Mouse (Mus musculus) forebrain, embryonic 15.5 days (tissue): ENCODE measurements around the gene Kcnk6. TPM values are rescaled to one million over a fixed set of nuclear protein-coding genes. Genes with fewer than 3 reads are reported as not detected.

ENCODE experiments used
- ATAC-seq: fragments of 200-750 bp; cut with Nextera tagmentation; replicated peaks from 2 replicates; pipeline ENCODE4 v1.8.0; 2017; ENCODE audit warnings: mild to moderate bottlenecking, moderate TSS enrichment, moderate library complexity
- H3K27ac ChIP-seq: fragments of 300-500 bp; sonication (generic); replicated peaks from 2 replicates; pipeline ENCODE4 v1.5.1; 2015; ENCODE audit warnings: mild to moderate bottlenecking, inconsistent platforms
- H3K27me3 ChIP-seq: fragments of 300-500 bp; sonication (generic); 2 replicates; pipeline ENCODE4 v1.6.1; 2015; ENCODE audit warnings: inconsistent platforms
- H3K36me3 ChIP-seq: fragments of 300-500 bp; sonication (generic); 2 replicates; pipeline ENCODE4 v1.6.1; 2015; ENCODE audit warnings: mild to moderate bottlenecking, inconsistent platforms
- H3K4me1 ChIP-seq: fragments of 300-500 bp; sonication (generic); 2 replicates; pipeline ENCODE4 v1.6.1; 2015; ENCODE audit warnings: inconsistent platforms
- H3K4me2 ChIP-seq: fragments of 300-500 bp; sonication (generic); replicated peaks from 2 replicates; pipeline ENCODE4 v1.6.1; 2015; ENCODE audit warnings: mild to moderate bottlenecking, inconsistent platforms
- H3K4me3 ChIP-seq: fragments of 300-500 bp; sonication (generic); 2 replicates; pipeline ENCODE4 v1.5.1; 2015; ENCODE audit warnings: mild to moderate bottlenecking, inconsistent platforms
- H3K9ac ChIP-seq: fragments of 300-500 bp; sonication (generic); replicated peaks from 2 replicates; pipeline ENCODE4 v1.6.1; 2015; ENCODE audit warnings: mild to moderate bottlenecking, inconsistent platforms
- H3K9me3 ChIP-seq: fragments of 300-500 bp; sonication (generic); 2 replicates; pipeline ENCODE4 v1.6.1; 2016; ENCODE audit warnings: inconsistent platforms
- WGBS: fragments of 180-500 bp; shearing (Covaris S2); methylation state at CpG from one replicate; pipeline ENCODE4 v1.1.7; 2015; ENCODE audit warnings: mixed read lengths; 5-methylcytosine and 5-hydroxymethylcytosine counted together
- polyA plus RNA-seq: library from polyadenylated mRNA; unstranded; fragments of >200 nt; fragmentation: Nextera tagmentation; extraction: Ambion mirVana; gene quantifications from 2 replicates; pipeline ENCODE4 v1.2.1, GENCODE M21; 2015

The Kcnk6 gene
- polyA plus RNA-seq, 1 experiment from 2014 or later = 0.28 TPM

GRCm38 (mm10) chr7:29180077-29180853, 52.0 kb downstream of the Kcnk6 start, which contains the start of gene Psmd8:
Gene Psmd8, minus strand, starts transcription at chr7:29180701.
- Histone ChIP-seq H3K27me3 (no peaks in the 10 kb centered on the region), H3K4me1 (peaks cover 19% of the 10 kb centered on the region), H3K4me2 (peak within 1 kb of the TSS; percentile 68), H3K36me3 (peaks cover 14% of the 10 kb centered on the region), H3K9ac (peak within 1 kb of the TSS; percentile 66), H3K27ac (peak within 1 kb of the TSS; percentile 57), H3K4me3 (peak within 1 kb of the TSS; percentile 56), H3K9me3 (no peaks in the 10 kb centered on the region)
- ATAC-seq = peak; percentile 95
- under 1% methylated on average over 62 of the region's 62 CpGs for WGBS

GRCm38 (mm10) chr7:29179323-29179722, 53.0 kb downstream of the Kcnk6 start:
- H3K4me2 ChIP-seq = peak overlapping the region; percentile 68
- ATAC-seq = no peak
- H3K27me3 ChIP-seq = peaks cover under 1% of the 10 kb centered on the region; the same call in 1 of the 2 replicates
- no peaks in the 10 kb centered on the region for H3K9me3 ChIP-seq
- H3K9ac ChIP-seq = peak overlapping the region; percentile 66
- H3K36me3 ChIP-seq = peaks cover 23% of the 10 kb centered on the region
- no peak overlapping the region for H3K27ac ChIP-seq
- WGBS = 50% methylated on average over 7 of the region's 7 CpGs
- H3K4me3 ChIP-seq = peak overlapping the region; percentile 56
- H3K4me1 ChIP-seq = peaks cover 19% of the 10 kb centered on the region

- Histone ChIP-seq H3K4me3 (no peak overlapping the region), H3K36me3 (peaks cover 35% of the 10 kb centered on the region), H3K9ac (no peak overlapping the region), H3K4me2 (no peak overlapping the region), H3K4me1 (peaks cover 19% of the 10 kb centered on the region), H3K27ac (no peak overlapping the region), H3K9me3 (no peaks in the 10 kb centered on the region), H3K27me3 (peaks cover 12% of the 10 kb centered on the region)
- WGBS = 82% methylated on average over 4 of the region's 4 CpGs
- ATAC-seq = no peak
Observed at GRCm38 (mm10) chr7:29178106-29178505, 54.2 kb downstream of the Kcnk6 start.

GRCm38 (mm10) chr7:29172390-29173016, 59.8 kb downstream of the Kcnk6 start:
- WGBS = 33% methylated on average over 32 of the region's 32 CpGs

More at GRCm38 (mm10) chr7:29172390-29173016, 59.8 kb downstream of the Kcnk6 start:
- peaks cover 40% of the 10 kb centered on the region for H3K4me1 ChIP-seq
- no peak for ATAC-seq
- H3K36me3 ChIP-seq = peaks cover 39% of the 10 kb centered on the region
- no peak overlapping the region for H3K4me2 ChIP-seq
- H3K9ac ChIP-seq = no peak overlapping the region
- H3K27me3 ChIP-seq = peaks cover 37% of the 10 kb centered on the region
- no peaks in the 10 kb centered on the region for H3K9me3 ChIP-seq
- H3K27ac ChIP-seq = no peak overlapping the region
- no peak overlapping the region for H3K4me3 ChIP-seq

Other genes with a start within 250 kb of the Kcnk6 start
- gene Ryr1, start 107.3 kb downstream of the Kcnk6 start, polyA plus RNA-seq = 13.3 and 15.6 TPM in 2 replicates
- gene Rasgrp4, start 97.7 kb downstream of the Kcnk6 start, polyA plus RNA-seq = 0.57 and 0.69 TPM in 2 replicates
- gene Fam98c, start 76.3 kb downstream of the Kcnk6 start, polyA plus RNA-seq = 20.5 and 21.3 TPM in 2 replicates
- 0.18 TPM in 2 replicates for gene Ggn, start 62.3 kb downstream of the Kcnk6 start, polyA plus RNA-seq
- gene Spred3, start 62.1 kb downstream of the Kcnk6 start, polyA plus RNA-seq = 6.4 TPM in 2 replicates
- gene Psmd8, start 51.8 kb downstream of the Kcnk6 start, polyA plus RNA-seq = 269 and 274 TPM in 2 replicates
- 1.8 and 2.1 TPM in 2 replicates for gene Catsperg1, start 18.5 kb downstream of the Kcnk6 start, polyA plus RNA-seq
- gene Yif1b, start 5.8 kb upstream of the Kcnk6 start, polyA plus RNA-seq = 76.2 and 78.7 TPM in 2 replicates
- gene 2200002D01Rik, start 16.0 kb upstream of the Kcnk6 start, polyA plus RNA-seq = 0.95 TPM in 1 of 2 replicates, not detected in the other
- 43.8 and 48.8 TPM in 2 replicates for gene Spint2, start 49.4 kb upstream of the Kcnk6 start, polyA plus RNA-seq
- 6.5 and 8.7 TPM in 2 replicates for gene Ppp1r14a, start 56.8 kb upstream of the Kcnk6 start, polyA plus RNA-seq
- gene Dpf1, start 71.4 kb upstream of the Kcnk6 start, polyA plus RNA-seq = 240 and 243 TPM in 2 replicates